Mouse (Mus musculus) activated CD4-positive, CD25-positive, alpha-beta regulatory T cell (primary cell): ENCODE results near the gene Sult2b1. TPM values are rescaled to one million over a fixed set of nuclear protein-coding genes. Genes with fewer than 3 reads are reported as not detected.

Experiments
- polyA plus RNA-seq, 2 experiments: library from polyadenylated mRNA; unstranded; fragments of 100-300 nt; shearing (Covaris generic); gene quantifications; one replicate each; pipeline ENCODE4 v1.2.1; 2017

Sult2b1 gene
- polyA plus RNA-seq = 1 to 10 TPM; 1.7 to 4.0 TPM

DNA sequence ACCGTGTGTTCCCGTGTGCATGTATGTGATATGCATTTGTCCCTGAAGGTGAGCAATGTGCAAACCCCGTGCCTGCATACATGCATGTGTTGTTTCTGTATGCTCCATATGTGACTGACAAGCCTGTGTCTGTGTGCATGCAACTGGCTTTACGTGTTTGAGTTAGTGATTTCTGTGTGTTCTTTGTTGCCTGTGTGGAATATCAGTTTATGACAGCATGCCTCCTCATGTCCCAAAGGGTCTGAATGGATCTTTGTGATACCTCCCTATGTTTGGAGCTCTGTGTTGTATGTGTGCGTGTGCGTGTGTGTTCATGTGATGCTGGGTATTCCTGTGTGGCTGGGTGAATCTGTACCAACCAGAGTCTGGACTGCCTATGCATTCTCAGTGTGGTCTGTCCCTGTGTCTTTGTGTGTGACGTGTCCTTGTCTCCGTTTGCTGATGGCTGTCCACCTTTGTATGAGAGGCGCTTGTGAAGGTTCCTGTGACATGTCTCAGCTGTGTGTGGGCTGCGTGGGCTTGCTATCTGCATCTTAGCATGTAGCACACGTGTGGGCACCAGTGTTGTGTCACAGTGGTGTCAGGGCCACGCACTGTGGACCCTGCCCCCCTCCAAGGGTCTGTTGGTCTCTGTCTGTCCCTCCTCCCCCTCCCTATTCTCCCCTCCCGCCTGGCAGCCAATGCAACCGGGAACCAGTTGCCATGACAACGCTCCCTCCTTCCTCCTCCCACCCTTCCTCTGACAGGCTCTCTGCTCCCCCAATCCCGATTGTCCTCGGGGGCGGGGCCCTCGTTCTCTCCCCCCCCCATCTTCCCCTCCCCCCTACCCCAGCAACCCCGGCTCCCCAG lies at the start of gene Sult2b1:
TSS of gene Sult2b1 (minus strand) at position 146 of the 849 bp plus-strand sequence.

DNA sequence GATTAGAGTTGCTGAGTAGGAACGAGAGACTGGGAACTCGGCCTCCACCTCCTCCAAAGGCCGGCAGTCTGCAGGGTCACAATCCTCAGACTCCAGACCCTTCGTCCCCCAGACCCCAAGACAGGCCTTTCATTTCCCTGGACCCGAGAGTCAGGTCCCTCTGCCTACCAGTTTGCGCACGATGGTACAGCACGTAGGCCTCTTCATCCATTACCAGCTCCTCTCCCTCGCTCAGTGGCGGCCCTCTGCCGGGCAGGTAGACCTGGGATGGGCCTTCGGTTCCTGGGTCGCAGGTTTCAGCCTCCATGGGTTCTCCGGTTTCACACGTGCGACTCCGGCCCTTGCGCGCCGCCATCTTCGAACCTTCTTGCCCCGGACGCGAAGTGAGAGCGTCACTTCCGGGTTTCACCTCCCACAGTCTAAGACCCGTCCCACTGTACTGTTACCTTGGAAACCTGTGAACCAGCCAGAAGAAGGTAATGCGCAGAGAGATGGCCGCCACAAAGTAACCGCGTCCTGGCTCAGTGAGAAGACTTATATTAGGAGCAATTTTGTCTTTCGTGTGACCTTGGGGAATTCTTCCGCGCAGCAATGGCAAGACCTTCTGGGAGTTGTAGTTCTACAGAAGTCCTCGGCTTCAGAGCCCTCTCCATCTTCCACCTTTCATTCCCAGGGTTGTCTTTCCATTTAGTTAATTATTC lies 46.1 kb upstream of the Sult2b1 start, which contains the start of gene Grwd1:
TSS of gene Grwd1 (minus strand) at position 518 of the 701 bp plus-strand sequence.

GRCm38 (mm10) chr7:45824598-45824997 lies 40.1 kb upstream of the Sult2b1 start, which contains the start of gene Kcnj14:
TSS of gene Kcnj14 (minus strand) at chr7:45824782.

DNA sequence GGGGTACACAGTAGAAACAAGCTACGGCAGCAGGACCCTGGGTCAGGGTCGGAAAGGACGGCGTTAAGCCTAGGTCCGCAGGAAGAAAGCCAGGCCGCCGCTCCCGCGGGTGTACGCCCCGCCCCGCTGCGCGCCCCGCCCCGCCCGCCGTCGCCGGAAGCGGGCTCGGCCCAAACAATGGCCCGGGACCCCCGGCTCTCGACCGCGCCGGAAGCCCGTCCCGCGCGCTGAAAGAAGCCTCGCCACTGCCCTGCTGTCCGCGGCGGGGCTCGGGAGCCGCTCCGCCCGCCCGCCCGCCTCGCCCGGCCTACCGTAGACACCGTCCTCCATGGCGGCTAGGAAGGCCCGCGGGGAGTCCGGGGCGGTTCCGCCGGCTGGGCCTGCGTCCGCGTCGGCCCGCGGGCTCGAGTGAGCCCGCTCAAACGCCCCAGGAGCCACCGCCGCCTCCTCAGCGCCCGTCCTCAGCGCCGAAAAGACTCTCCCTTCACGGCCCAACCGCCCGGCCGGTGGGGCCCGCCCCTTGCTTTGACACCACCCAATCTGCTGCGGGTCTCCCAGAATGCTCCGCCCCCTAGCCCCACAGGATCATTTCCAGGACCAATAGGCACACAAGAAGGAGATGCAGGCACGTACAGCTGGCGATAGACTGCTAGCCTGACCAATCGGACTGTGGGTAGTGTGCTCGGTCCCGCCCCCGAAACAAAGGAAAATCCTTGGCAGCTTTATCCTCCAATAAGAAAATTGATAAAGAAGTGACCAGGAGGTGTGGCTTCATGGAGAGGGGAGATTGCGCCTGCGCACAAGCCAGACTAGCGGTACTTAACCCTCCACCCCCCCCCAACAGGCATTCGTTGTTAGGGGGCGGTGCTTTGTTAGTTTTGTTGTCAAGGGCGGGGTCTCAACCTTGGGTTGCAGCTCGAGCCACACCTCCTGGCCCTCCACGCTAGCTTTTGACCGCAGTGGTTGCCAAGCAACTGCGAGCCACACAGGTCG lies 29.6 kb upstream of the Sult2b1 start, which contains the start of gene Cyth2:
TSS of gene Cyth2 (minus strand) at position 795 of the 993 bp plus-strand sequence.

DNA sequence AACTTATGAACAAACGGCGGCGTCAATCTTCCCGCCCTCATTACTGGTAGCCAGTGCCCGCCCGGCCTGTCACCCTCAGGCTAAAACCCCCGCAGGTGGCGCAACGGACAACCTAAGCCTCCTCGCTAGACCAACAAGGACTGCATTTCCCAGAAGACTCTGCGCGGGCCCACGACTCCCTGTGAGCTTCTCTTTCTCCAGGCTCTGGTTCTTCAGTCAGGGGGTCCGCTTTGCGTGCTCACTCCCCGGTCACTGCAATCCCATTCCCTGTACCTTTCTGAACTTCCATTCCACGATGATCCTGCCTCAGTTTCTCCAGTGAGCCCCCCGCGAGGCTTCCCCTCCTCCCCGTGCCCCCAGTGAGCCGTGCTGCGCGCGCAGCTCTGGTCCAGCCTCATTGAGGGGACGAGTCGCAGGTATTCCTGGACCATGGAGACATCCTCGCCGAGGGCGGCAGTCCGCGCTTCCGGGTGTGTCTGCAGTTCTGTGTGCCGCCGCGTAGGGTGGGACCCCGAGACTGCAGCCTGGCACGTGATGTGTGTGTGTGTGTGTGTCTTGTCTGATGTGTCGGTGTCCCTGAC lies 868 bp downstream of the Sult2b1 start, which contains the start of gene Lmtk3:
TSS of gene Lmtk3 (plus strand) at position 228 of the 581 bp plus-strand sequence.

DNA sequence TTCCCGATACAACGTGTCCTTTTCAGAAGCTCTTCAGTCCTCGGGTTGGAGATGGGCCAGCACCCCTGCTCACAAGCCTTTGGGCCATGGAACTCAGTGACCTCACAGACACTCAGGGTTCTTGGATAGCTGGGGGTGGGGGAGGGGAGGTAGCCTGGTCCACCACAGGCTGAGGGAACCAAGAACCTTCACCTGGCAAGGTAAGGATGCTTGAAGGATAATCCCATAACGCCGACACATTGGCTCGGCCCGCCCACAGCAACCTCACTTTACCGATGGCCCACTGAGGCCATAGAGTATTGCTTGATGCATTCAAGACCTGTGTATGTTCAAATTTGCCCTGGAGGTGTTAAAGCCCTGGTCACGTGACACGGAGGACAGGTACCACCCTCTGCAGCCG lies 58.8 kb downstream of the Sult2b1 start, which contains the start of gene Spaca4:
TSS of gene Spaca4 (minus strand) at position 101 of the 400 bp plus-strand sequence.

GRCm38 (mm10) chr7:45720413-45721233 lies 63.8 kb downstream of the Sult2b1 start, which contains the start of gene Fam83e:
TSS of gene Fam83e (plus strand) at chr7:45721212.

GRCm38 (mm10) chr7:45717918-45718297 lies 66.6 kb downstream of the Sult2b1 start, which contains the start of gene Sphk2:
TSS of gene Sphk2 (minus strand) at chr7:45718002.

GRCm38 (mm10) chr7:45715090-45715708 lies 69.3 kb downstream of the Sult2b1 start, which contains the start of gene Rpl18:
TSS of gene Rpl18 (plus strand) at chr7:45715457.

DNA sequence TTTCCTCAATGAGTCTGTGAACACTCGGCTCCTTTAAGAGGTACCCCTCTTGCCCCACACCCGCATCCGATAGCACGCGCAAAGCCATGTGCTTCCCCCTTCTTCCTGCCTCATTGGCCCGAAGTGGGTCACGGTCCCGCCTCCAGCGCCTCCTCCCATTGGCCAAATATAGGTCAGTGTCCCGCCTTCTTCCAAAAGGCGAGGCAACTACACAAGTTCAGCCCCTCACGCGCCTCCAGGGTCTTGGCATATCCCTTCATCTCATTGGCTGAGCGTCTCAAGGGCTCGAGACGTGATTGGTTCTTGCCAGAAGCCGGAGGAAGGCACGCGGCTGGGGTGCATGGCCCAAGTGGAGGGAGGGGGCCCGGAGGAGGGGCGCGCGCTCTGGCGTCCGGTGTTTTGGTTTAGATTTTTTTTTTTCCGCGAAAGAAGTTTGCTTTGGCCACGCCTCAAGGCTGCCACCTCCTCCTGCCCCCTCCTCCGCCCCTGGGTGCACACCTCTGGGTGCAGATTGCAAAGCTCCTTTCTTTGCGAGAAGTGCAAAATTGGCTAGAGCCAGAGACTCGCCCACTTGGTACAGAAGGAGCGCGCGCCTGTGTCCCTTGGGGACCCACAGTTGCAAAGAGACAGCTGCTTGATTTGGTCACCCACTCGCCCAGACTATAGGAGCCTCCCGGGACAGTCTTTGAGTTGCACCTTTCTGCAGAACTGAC lies 79.6 kb downstream of the Sult2b1 start, which contains the start of gene Dbp:
TSS of gene Dbp (plus strand) at position 359 of the 713 bp plus-strand sequence.

GRCm38 (mm10) chr7:45699523-45700141 lies 84.8 kb downstream of the Sult2b1 start, which contains the start of gene Car11:
TSS of gene Car11 (plus strand) at chr7:45699843.

DNA sequence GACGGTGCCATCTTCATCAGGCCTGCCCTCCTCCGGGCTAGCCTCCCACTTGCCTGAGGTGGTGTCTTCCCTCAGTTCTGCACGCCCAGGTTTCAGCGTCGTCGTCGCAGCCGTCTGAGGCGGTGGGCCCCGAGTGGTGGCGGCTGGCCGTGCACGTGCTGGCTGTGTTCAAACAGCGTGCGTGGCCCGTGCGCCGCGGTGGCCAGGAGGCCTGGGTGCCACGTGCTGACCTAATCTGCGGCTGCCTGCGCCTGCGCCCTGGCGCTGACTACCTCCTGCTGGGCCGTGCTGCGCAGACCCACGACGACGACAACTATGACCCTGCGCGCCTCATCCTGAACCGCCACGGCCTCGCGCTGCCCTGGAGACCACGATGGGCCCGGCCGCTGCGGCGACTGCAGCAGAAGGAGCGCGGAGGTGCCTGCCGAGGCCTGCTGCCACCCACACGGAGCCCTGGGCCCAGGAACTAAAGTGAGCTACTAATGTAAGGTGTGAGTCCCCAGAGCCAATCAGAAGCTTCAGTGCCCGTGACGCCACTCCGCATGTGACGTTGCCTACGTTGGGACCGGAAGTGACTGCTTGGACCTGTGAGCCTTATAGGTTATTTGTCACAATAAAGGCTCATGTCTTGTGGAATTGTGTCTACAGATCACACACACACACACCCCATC lies 90.4 kb downstream of the Sult2b1 start, which contains the start of gene Sec1:
TSS of gene Sec1 (minus strand) at position 482 of the 671 bp plus-strand sequence.

GRCm38 (mm10) chr7:45683396-45684050 lies 100.9 kb downstream of the Sult2b1 start, which contains the start of gene Ntn5:
TSS of gene Ntn5 (plus strand) at chr7:45684022.

